Mouse (Mus musculus): Measurements from ENCODE around the gene Zfp36l1.

Gene Zfp36l1

DNA sequence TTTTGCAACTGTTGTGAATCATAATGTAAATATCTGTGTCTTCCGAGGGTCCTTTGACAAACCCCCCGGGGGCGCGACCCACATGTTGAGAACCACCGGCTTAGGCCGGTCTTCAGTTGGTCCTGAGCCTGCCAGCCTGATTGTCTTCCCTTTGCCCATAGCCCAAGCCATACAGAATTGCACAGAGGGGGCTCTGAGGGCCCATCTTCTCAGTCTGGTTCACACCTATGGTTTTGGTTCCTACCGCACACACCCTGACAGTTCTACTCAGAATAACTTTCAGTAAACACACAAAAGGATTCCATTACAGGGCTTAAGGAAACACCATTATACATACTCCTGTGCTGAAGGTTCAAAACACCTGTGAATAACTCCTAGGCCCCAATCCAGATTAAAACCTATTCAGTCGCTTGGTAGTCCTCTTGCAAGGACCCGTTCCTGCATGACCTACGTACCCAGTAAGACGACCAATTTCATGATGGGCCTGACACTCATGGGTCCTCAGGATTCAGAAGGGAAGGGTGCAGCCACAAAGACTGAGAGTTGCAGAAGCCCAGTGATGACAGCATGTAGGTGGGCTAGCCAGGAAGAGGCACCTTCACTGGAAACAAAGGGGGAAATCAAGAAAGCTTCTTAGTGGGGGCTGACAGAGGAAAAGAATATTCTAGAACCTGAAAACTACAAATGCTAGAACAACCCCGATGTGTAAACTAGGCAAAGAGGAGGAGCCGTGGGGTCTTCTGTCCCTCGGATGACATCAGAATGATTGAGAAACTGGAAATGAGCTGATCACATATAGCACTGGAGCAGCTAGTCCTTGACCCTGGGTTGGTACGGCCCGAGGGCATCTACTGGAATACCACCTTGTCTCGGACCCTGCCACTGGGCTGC is 18.8 kb upstream of the Zfp36l1 start:
- no peak for DNase-seq (ENCODE audit: low spot score)

DNA sequence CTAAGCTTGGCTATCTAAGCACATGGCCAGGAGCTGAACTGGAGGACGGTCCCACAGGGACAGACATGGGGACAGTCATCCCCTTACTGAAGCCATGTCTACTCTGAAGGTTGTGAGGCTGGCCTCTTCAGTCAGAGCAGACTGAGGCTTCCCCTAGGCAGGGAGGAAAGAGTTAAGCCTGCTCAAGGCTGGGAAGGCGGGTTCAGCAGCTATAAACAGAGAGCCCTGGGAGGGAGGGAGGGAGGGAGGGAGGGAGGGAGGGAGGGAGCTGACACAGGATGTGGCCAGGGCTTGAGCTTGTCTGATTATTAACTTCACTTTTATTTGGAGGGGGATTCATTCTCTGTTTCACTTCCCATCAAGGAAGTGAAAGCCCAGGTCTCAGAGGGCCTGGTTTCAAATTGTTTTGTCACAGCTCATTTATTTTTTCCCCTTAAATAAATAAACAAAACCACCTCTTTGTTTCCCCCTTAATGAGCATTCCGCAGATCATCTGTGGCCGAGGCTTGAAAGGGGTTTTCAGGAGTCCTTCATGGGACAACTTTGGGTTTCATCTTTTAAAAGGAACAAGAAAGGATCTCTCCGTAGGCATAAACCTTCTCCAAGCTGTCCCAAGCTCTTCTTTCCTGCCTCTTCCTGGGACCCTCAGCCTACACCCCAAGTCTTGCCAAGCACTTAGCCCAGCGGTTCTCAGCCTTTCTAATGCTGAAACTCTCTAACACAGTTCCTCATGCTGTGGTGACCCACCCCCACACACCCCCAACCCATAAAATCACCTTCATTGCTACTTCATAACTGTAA is 17.9 kb upstream of the Zfp36l1 start:
- DNase-seq (ENCODE audit: low spot score): no peak

DNA sequence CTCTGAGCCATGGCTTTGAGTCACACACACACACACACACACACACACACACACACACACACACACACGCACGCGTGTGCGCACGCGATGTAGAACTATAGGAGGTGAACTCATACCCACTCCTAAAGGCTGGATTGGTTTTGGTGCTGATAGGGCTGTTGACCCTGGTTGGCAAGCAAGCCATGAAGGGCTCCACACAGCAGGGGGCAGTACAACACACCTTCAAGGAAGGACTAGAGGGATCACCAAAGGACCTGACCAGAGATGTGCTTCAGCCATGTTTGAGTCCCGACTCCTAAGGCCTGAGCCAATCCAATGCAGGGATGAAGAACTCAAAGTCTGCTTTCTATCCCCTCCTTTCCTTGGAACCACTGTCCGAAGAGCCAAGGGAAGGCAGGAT is 16.7 kb upstream of the Zfp36l1 start:
- no peak for DNase-seq (ENCODE audit: low spot score)

DNA sequence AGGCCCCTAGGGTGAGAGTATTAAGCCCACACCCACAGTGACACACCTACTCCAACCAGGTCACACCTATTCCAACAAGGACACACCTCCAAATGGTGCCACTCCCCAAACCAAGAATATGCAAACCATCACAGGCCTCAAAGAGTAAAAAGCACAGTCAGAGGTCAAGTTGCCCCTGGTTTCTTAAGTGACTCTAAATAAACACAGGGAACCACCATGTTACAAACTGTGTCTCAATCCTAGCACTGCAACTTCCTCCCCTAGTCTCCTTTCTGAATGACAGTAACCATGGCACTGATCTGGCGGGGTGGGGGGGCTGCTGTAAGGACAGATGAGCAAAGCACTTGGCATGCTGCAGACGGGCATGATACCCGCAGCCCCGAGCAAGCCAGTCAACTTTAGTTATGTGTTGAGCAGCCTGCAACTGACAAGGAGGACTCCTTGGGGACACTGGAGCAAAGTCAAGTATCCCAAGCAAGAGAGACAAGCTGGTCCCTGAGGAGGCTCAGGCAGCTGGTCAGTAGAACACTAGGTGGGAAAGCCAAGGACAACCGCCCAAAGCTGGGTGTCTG is 14.5 kb upstream of the Zfp36l1 start:
- DNase-seq (ENCODE audit: low spot score): no peak

DNA sequence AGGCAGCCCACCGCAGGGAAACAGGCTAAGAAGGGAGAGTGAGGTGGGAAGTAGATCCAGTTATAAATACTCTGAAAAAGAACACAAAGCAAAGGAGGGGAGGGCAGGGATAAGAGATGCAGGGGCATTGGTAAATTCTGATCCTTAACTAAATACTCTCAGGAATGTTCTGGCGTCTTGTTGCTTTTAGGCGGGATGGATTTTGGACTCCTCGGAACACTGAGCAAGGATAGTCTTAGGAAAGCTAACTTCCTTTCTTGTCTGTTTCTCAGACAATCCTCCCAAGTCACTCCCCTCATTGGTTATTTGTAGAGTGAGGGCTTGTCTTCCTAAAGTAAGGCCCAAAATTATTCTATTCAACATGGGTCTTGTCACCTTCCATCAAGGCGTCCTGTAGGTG is 12.5 kb upstream of the Zfp36l1 start:
- DNase-seq (ENCODE audit: low spot score): no peak

DNA sequence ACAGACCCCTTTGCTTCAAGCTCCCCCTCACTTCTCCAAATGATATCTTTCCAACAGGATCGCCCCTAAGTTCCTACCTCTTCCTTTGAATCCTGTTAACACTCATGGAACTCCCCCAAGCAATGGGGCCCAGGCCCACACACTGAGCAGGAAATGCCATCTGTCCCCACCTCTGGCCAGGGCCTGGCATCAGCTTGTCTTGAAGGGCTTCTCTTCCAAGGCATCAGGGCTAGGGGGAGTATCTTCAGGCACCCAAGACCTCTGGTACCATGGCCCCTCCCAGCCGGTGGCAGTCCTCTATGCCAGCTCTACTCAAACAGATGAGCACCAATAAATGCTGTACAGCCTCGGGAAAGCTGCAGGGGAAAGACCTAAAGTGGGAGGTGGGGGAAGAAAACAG is 11.9 kb upstream of the Zfp36l1 start:
- DNase-seq (ENCODE audit: low spot score): no peak

DNA sequence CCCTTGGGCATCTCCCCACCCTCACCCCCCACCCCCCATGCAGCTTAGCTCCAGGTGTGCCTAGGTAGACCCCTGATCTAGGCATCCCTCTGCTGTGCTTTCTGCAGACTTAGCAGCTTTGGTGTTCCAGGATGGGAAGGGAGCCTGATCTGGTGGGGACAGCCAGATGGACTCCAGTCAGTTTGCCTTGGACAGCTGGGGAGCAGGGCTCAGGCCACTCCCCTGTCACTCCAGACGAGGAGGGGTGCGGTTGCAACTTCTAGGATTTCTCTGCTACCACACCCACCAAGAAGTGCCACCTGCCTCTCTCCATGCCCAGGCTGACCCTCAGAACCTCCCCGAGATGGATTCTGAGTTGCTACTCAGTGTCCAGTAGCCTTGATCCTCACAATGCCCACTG is 11.4 kb upstream of the Zfp36l1 start:
- DNase-seq (ENCODE audit: low spot score): no peak

DNA sequence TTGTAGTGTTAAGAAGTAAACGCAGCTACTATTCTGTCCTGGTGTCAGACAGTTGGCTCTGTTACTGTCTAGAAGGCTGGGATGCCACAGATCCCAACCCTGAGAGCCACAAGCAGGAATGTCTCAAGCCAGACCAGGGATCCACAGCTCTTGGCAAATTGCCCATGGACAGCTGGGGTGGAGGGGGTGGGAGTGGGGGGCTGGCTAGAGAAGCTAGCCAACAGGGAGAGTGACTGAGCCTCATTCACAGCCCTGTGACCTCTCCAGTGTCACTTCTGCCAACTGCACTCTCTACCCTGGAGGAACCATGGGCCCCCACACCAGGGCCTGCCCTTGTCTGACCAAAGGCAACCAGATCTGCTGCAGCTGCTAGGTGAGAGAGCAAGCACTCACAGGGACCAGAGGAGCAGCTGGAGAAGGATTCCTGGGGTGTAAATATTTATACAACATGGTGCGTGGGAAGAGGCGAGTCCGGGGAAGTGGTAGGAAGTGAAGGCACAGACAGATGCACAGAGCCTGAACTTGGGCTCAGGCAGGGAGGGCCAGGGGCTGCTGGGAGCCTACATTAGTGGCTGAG is 10.5 kb upstream of the Zfp36l1 start:
- no peak for DNase-seq (ENCODE audit: low spot score)

DNA sequence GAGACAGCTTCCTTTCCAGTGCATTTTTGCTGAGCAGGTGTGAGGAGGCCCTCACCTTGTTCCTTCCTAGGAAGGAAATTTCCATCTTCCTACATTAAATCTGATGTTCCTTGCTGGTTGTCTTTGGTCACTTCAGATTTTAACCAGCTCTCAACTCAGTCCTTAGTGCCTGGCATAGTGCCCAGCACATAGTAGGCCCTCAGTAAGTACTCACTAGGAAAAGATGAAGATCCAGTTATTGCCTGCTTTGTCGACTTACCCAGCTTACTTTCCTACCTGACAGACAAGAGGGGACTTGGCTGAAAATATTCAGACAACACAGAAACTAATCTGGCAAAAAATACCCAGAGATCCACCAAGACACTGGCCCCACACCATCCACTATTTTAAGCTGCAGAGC is 8.6 kb upstream of the Zfp36l1 start:
- no peak for DNase-seq (ENCODE audit: low spot score)

DNA sequence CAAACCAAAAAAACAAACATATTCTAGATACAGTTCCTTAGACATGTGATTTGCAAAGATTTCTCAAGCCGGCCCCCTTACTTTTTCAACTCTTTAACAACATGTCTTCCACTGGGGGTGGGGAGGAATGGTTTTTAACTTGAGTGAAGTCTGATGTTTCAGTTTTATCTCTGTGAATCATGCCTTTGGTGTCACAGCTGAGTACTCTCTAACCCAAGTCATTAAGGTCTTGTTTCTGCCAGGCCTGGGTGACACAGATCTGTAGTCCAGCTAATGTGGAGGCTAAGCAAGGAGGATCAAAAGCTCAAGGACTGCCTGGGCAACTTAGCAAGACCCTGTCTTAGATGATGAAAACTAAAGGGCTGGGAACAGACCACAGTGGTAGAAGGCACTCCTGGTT is 5.8 kb upstream of the Zfp36l1 start:
- no peak for DNase-seq (ENCODE audit: low spot score)

DNA sequence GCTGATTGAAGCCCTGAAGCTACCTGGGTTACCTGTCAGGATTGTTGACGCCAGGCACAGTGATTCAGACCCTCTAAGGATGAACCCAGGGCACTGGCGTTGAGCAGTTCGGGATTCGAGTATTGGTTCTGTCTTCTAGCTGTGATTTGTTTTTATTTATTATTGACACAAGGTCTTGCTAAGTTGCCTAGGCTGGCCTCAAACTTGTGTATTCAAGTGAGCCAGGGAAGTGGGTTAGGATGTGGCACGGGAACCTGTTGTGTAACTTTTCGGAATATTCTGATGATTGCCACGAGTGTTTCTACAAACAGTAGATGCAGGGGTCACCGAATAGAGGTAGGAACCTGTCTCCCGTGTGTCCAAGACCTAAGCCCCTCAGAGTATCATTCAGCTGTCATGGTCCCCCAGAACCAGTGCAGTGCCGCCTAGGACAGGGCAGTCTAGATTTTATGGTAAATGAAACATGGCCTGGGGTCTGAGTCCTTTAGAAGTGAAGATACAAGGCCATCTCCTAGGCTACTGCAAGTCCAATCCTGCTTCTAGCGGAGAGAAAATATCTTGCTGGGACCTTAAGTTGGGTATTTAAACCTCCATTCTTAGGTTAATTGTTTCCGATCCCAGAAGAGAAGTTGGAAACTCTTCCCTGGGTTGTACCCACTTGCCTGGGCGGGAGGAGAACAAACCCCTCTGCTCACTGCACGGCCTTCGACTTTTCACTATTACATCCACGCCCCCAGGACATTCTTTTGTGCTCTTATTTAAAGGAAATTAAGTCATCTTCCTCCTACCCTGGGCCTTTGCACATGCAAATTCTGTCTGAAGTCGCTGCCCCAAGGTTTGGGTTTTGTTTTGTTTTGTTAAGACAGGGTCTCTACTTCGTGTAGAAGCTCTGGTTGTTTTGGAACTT is 3.6 kb upstream of the Zfp36l1 start:
- DNase-seq (ENCODE audit: low spot score): no peak

DNA sequence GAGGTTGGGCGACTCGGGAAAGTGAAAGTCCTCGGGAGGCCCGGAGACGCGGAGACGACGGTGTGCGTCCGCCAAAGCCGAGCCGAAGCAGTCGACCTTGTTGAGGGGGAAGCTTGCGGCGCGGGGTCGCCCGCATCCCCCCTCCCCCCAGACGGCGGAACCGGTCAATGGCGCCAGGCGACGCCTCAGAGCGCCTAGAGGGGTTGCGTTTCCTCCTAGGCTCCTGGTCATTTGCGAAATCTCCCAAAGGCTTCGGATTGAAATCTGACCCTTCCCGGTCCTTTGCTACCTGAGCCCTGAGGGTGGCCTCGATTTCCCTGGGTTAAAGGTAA is 3.0 kb upstream of the Zfp36l1 start:
- no peak for DNase-seq (ENCODE audit: low spot score)

DNA sequence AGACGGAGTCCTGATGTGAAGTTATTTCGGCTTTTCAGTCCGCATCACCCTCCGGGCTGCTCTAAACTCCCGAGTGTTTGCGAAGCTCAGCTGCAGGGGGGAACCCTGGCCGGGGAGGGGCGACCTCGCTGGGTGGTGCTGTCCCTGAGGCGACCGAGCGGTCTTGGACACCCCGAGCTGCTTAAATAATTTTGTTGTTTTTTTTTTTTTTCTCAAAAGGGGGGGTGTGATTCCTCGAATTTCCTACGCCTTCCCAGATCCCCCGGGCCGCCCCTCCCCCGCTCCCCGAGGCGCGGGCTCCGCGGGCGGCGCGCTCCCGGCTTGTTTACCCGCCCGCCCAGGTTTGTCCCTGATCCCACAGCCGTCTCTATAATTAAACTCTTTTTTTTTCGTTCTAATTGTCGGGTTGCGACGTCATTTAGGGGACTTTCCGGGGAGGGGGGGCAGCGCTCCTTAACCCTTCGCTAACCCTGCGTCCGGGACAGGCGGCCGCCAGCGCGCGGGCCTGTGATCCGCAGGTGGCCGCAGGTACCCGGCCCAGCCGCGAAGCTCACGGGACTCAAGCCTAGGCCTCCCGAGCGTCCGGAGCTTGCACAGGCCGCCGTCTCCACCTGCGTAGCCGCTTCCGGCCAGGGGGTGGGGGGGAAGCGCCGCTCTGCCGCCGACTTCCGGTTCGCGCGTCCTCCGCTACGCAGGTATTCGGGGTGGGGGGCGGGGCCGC is 2.5 kb upstream of the Zfp36l1 start:
- no peak for DNase-seq (ENCODE audit: low spot score)

DNA sequence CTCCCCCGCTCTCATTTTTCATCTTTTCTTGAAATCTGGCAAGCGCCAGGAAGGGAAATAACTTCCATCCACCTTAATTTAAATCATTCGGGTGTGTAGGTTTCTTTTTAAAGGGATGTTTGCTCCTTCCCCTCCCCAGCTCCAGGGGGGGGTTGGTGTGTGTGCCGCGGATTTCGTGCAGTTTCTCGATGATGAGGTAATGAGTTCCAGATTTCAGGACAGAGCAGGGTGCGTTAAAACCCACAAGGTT is 2.0 kb upstream of the Zfp36l1 start:
- DNase-seq (ENCODE audit: low spot score): no peak

DNA sequence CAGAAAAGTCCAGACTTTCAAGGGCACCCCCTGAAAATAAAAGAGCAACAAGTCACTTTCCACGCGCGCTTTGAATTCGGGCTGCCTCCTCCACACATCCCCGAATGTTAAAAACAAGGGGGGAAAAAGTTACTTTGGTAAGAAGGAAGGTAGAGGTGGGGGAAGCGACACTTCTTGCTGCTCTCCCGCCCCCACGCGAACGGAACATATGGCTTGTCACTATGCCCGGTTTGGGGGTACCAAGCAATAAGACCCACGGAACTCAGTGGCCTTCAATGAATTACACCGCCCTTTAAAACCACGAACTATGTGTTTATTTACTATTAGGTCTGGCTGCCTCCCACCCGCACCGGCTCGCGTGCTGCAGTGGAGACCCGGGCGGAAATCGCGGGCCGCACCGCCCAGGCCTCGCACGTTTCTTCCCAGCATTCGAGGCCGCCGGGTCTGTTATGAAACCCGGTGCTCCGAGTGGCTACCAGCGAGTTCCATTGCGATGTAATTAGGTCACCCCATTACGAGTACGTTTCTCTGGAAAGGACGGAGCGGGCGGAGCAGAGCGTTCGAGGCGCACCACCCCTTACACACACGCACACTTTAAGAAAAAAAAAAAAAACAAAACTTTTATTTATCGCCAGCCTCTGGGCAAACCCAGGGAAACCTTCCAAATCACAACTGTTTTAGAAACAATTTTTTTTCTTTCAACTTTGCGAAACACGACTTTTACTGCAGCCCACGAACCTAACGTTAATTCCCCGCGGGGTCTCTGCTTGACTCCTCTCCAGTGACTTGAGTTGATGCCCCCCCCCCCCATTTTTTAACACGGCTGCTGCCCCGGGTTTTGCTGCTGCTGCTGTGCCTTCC is 1.4 kb upstream of the Zfp36l1 start:
- DNase-seq (ENCODE audit: low spot score): no peak

DNA sequence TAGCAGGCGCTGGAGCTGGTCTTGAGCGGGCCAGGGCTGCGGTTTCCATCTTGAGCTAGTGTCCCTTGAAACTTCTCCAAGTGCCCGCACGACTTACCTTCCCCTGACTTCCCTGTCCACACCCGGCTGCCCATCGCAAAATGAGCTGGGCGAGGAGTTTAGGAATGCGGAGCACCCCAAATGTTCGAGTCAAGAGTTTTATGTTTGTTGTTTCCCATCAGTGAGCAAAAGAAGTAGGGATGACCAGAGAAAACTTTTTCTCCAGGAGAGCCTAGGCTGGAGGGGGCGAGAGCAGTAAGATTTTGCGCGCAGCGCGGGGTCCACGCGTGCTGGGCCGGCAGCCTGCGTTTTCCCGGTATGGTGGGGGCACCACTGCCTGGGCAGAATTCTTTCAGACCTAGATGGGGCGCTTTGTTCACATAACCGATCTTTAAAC is 791 bp upstream of the Zfp36l1 start:
- DNase-seq (ENCODE audit: low spot score): no peak

DNA sequence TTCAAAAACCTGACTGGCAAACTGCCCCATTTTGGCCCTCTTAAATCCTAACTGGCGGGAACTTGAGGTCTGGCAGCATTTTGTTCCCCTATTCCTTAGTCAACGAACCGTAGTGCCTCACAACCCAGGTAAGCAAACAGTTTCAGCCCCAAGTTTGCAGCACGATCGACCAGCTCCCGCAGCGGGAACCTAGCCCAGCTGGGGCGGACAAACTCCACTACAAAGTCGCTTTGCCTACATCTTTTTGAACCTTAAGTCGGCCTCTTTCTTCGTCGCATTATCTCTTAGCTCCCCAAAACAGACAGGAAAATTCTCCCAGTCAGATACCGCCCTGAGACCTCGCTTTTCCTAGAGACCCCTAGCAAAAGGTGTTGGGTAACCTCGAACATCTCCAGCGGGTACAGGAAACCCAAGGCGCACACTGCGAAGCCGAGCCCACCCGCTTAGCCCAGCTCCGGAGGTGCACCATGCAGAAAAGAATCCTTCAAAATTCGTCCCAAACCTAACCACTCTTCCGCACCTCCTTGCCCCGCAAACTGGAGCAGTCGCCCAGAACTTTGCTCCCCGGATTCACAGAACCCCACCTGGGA is 647 bp downstream of the Zfp36l1 start:
- no peak for DNase-seq (ENCODE audit: low spot score)

DNA sequence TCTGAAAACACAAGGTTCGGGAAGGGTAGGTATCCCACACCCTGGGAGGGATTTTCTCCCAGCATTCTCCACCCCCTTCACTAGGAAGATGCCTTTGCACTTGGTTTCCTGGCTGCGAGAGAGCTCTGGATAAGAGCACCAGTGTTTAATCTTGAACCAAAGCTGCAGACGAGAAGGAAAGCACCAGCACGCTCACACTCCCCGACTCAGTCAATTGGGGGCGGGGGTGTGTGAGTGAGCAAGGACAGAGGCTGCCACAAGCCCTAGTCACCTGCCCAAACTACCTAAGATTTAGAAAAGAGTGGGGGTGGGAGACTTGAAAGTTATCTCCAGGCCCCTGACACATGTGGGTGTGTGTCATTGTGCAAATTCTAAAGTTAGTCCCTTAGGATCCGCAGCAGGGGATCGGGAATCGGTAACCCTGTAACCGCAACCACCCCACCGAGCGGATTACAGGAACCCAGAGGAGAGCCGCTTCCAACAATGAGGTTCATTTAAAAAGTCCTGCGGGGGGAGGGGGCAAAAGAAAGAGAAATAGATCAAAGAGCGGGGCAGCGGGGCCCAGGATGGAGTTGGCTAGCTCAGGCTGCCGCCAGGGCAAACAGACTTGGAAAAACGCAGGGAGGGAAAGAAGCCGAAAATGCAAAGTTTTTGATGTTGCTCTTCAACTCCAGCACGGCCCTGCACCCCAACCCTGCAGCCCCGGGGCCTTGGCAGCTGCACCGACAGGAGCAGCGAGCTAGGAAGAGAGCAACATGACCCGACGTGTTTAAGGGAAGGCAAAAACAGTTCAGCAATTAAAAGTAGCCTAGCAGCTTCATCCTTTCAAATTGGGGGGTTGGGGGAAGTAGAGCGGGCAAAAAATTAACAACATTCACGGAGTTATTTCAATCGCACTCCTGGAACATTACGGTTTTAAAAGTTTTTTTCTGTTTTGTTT is 1.4 kb downstream of the Zfp36l1 start:
- DNase-seq (ENCODE audit: low spot score): no peak

DNA sequence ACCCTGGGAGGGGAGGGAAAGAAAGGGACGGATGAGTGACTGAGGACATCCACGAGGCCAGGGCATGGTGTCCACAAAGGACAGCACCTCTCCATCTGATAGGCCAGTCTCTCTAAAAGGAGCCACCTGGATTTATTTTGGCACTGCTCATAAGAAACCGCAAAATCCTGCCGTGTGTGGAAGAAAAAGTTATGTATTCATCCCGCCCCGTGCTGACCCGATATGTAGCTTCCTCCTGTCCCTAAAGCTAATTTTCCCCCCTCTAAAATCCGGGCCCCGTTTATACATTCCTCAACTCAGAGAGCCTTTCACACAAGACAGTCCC is 2.3 kb downstream of the Zfp36l1 start:
- DNase-seq (ENCODE audit: low spot score): no peak
